Mouse (Mus musculus) heart, embryonic 16.5 days (tissue): ENCODE results near the gene Lhx6. TPM values are rescaled to one million over a fixed set of nuclear protein-coding genes. Genes with fewer than 3 reads are reported as not detected.
"Not testable (repeated sequence)": the region's sequence is repeated elsewhere in the genome, so short reads cannot be mapped to it uniquely, and the experiment has no call there.

Experiments used
- ATAC-seq: fragments of 200-750 bp; cut with Nextera tagmentation; replicated peaks from 2 replicates; pipeline ENCODE4 v1.8.0; 2017; ENCODE audit warnings: moderate number of reproducible peaks; ENCODE audit not compliant: insufficient read depth, low FRiP score; ENCODE audit errors: extremely low read depth
- H3K27ac ChIP-seq: fragments of 300-500 bp; sonication (generic); 2 replicates; pipeline ENCODE4 v1.5.1; 2014; ENCODE audit warnings: mild to moderate bottlenecking, low read length, control low read depth, moderate library complexity
- H3K27me3 ChIP-seq: fragments of 300-500 bp; sonication (generic); 2 replicates; pipeline ENCODE4 v1.6.1; 2014; ENCODE audit warnings: low read length, mixed read lengths; ENCODE audit not compliant: control insufficient read depth, insufficient read depth
- H3K36me3 ChIP-seq: fragments of 300-500 bp; sonication (generic); 2 replicates; pipeline ENCODE4 v1.6.1; 2014; ENCODE audit not compliant: control insufficient read depth, insufficient read depth
- H3K4me1 ChIP-seq: fragments of 300-500 bp; sonication (generic); 2 replicates; pipeline ENCODE4 v1.6.1; 2014; ENCODE audit warnings: low read length, mixed read lengths; ENCODE audit not compliant: control insufficient read depth, insufficient read depth
- H3K4me2 ChIP-seq: fragments of 300-500 bp; sonication (generic); 2 replicates; pipeline ENCODE4 v1.6.1; 2014; ENCODE audit warnings: low read depth, mild to moderate bottlenecking, control low read depth, low read length
- H3K4me3 ChIP-seq: fragments of 300-500 bp; sonication (generic); 2 replicates; pipeline ENCODE4 v1.5.1; 2014; ENCODE audit warnings: mild to moderate bottlenecking, control low read depth, low read length
- H3K9ac ChIP-seq: fragments of 300-500 bp; sonication (generic); 2 replicates; pipeline ENCODE4 v1.6.1; 2014; ENCODE audit warnings: low read length, control low read depth
- H3K9me3 ChIP-seq: fragments of 300-500 bp; sonication (generic); replicated peaks from 2 replicates; pipeline ENCODE4 v1.6.1; 2016; ENCODE audit warnings: low read length; ENCODE audit not compliant: control insufficient read depth
- WGBS: fragments of 180-500 bp; shearing (Covaris S2); extraction: QIAGEN DNeasy Blood & Tissue Kit; methylation state at CpG from one replicate; pipeline ENCODE4 v1.1.7; 2014; 5-methylcytosine and 5-hydroxymethylcytosine counted together
- polyA plus RNA-seq: library from polyadenylated mRNA; unstranded; fragments of >200 nt; fragmentation: Nextera tagmentation; extraction: Ambion mirVana; gene quantifications from 2 replicates; pipeline ENCODE4 v1.2.1, GENCODE M21; 2015

Gene Lhx6
- polyA plus RNA-seq, result 1.3 and 1.8 TPM in 2 replicates

GRCm38 (mm10) chr2:36104956-36105741, at the start of gene Lhx6:
TSS of gene Lhx6 (minus strand) at chr2:36105408.
- peak; percentile 28; the same call in 1 of the 2 replicates for ATAC-seq
- no peaks in the 10 kb centered on the region for H3K9me3 ChIP-seq
- peak within 1 kb of the TSS; percentile 62 for H3K9ac ChIP-seq
- H3K27ac ChIP-seq, result no peak within 1 kb of the TSS
- H3K36me3 ChIP-seq, result no peaks in the 10 kb centered on the region
- H3K4me1 ChIP-seq, result peaks cover 34% of the 10 kb centered on the region
- peak within 1 kb of the TSS; percentile 91 for H3K4me2 ChIP-seq
- peak within 1 kb of the TSS; percentile 61 for H3K4me3 ChIP-seq
- 1% methylated on average over 56 of the region's 58 CpGs for WGBS
- H3K27me3 ChIP-seq, result peaks cover 87% of the 10 kb centered on the region

GRCm38 (mm10) chr2:36152401-36152800, 47.2 kb upstream of the Lhx6 start:
- not testable (repeated sequence) for H3K9me3 ChIP-seq, ATAC-seq, H3K27ac ChIP-seq, H3K9ac ChIP-seq, H3K4me2 ChIP-seq, H3K4me3 ChIP-seq, H3K27me3 ChIP-seq
- peaks cover 28% of the 10 kb centered on the region for H3K4me1 ChIP-seq
- peaks cover 14% of the 10 kb centered on the region for H3K36me3 ChIP-seq
- WGBS, result 96% methylated on average over 4 of the region's 4 CpGs

GRCm38 (mm10) chr2:36148876-36149365, 43.7 kb upstream of the Lhx6 start:
- Histone ChIP-seq H3K4me1 (peaks cover 23% of the 10 kb centered on the region), H3K9me3 (no peaks in the 10 kb centered on the region), H3K9ac (peak overlapping the region; percentile 44; the same call in 1 of the 2 replicates), H3K36me3 (peaks cover 5% of the 10 kb centered on the region; the same call in 1 of the 2 replicates), H3K4me2 (peak overlapping the region; percentile 38; the same call in 1 of the 2 replicates), H3K4me3 (no peak overlapping the region), H3K27me3 (no peaks in the 10 kb centered on the region), H3K27ac (peak overlapping the region; percentile 91)
- 37% methylated on average over 7 of the region's 7 CpGs for WGBS
- peak; percentile 84 for ATAC-seq

DNA sequence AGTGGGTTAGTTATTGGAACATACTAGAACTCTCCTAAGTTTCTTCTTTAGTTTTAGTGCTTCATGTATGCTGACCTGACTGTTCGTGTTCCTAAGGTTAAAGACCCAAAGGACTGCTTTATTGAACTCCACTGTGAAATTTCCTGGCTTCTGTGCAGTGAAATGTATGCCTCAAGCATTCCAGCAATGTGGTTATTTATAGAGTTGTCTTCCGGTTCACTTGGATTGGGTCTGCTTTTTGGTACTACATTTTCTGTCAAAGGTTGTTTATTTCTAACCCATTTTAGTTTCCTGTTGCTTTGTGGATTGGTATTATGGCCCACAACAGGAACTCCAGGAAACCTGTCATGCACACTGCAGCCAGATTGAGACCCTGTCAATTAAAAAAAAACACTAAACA, 33.9 kb upstream of the Lhx6 start:
- 23% methylated on average over 2 of the region's 2 CpGs for WGBS
- peak overlapping the region; percentile 37; the same call in 1 of the 2 replicates for H3K4me2 ChIP-seq

GRCm38 (mm10) chr2:36136300-36136941, 31.2 kb upstream of the Lhx6 start, which contains the start of the genes Mrrf and Rbm18:
TSS of gene Mrrf (plus strand) at chr2:36136389.
TSS of gene Rbm18 (minus strand) at chr2:36136773.
- H3K36me3 ChIP-seq, result peaks cover 20% of the 10 kb centered on the region
- H3K4me2 ChIP-seq, result peak within 1 kb of the TSS; percentile 81
- H3K27me3 ChIP-seq, result no peaks in the 10 kb centered on the region
- under 1% methylated on average over 50 of the region's 50 CpGs for WGBS
- H3K9ac ChIP-seq, result peak within 1 kb of the TSS; percentile 87
- H3K27ac ChIP-seq, result peak within 1 kb of the TSS; percentile 97
- H3K4me3 ChIP-seq, result peak within 1 kb of the TSS; percentile 65
- ATAC-seq, result peak; percentile 94
- H3K9me3 ChIP-seq, result no peaks in the 10 kb centered on the region
- peaks cover 31% of the 10 kb centered on the region for H3K4me1 ChIP-seq

More for the DNA sequence above, 33.9 kb upstream of the Lhx6 start:
- H3K27me3 ChIP-seq, result no peaks in the 10 kb centered on the region
- H3K4me3 ChIP-seq, result no peak overlapping the region
- ATAC-seq, result no peak
- H3K27ac ChIP-seq, result peak overlapping the region; percentile 79
- H3K9me3 ChIP-seq, result no peaks in the 10 kb centered on the region
- peaks cover 31% of the 10 kb centered on the region for H3K4me1 ChIP-seq
- H3K9ac ChIP-seq, result peak overlapping the region; percentile 42; the same call in 1 of the 2 replicates
- H3K36me3 ChIP-seq, result peaks cover 24% of the 10 kb centered on the region

DNA sequence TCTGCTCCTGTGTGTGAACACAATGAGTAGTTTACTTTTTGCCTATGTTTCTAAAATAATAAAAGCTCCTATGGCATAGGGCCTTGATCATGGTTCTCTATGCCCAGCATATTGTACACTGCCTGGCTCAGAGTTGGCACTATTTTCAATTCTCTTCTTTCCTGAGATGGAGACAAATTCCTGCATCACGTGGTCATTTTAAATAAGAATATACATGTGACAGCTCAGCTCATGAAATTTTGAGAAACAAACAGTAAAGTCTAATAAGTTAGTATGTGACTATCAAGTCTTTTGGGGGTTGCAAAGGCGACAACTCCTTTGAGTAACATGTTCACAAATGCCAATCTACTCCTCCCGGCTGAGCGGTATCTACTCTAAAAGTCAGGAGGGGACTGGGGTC, 30.7 kb upstream of the Lhx6 start:
- H3K4me3 ChIP-seq, result peak overlapping the region; percentile 65
- peaks cover 24% of the 10 kb centered on the region for H3K36me3 ChIP-seq
- peaks cover 31% of the 10 kb centered on the region for H3K4me1 ChIP-seq
- H3K9me3 ChIP-seq, result no peaks in the 10 kb centered on the region
- peak overlapping the region; percentile 87 for H3K9ac ChIP-seq
- H3K4me2 ChIP-seq, result peak overlapping the region; percentile 81
- H3K27me3 ChIP-seq, result no peaks in the 10 kb centered on the region
- ATAC-seq, result no peak
- 0% methylated on average over 4 of the region's 4 CpGs for WGBS
- H3K27ac ChIP-seq, result peak overlapping the region; percentile 97

- no peak for ATAC-seq
- peaks cover 46% of the 10 kb centered on the region for H3K36me3 ChIP-seq
- peaks cover 12% of the 10 kb centered on the region for H3K4me1 ChIP-seq
- WGBS, result 78% methylated on average over 3 of the region's 3 CpGs
- no peak overlapping the region for H3K4me2 ChIP-seq
- no peak overlapping the region for H3K9ac ChIP-seq
- H3K9me3 ChIP-seq, result no peaks in the 10 kb centered on the region
- no peak overlapping the region for H3K4me3 ChIP-seq
- no peak overlapping the region for H3K27ac ChIP-seq
- no peaks in the 10 kb centered on the region for H3K27me3 ChIP-seq
Observed at GRCm38 (mm10) chr2:36129051-36129450, 23.8 kb upstream of the Lhx6 start.

DNA sequence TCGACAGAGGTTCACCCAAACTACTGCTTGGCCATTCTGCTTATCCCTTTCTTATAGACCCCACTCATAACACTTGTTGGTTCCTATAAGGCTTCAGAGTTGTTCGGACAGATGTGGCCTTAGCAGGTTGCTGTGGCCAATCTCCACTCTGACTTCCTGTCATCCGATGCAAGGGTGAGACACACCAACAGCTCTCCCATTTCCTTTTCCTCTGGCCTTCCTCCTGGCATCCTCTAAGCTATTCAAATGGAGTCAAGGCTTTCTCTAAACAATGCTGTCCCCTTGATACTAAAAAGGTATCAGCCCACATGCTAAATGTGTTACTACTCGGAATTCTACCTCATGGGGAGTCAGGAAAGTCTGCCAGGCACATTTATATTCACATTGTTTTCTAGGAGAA, 22.8 kb upstream of the Lhx6 start:
- Histone ChIP-seq H3K4me2 (no peak overlapping the region), H3K36me3 (peaks cover 44% of the 10 kb centered on the region), H3K9ac (no peak overlapping the region), H3K27me3 (no peaks in the 10 kb centered on the region), H3K4me3 (no peak overlapping the region), H3K9me3 (no peaks in the 10 kb centered on the region), H3K4me1 (peaks cover 12% of the 10 kb centered on the region), H3K27ac (peak overlapping the region; percentile 39; the same call in 1 of the 2 replicates)
- no peak for ATAC-seq
- WGBS, result 57% methylated on average over 4 of the region's 4 CpGs
